Mouse (Mus musculus): ENCODE measurements around the gene Dnajc16. TPM values are rescaled to one million over a fixed set of nuclear protein-coding genes. Genes with fewer than 3 reads are reported as not detected.

Dnajc16 gene
- total RNA-seq, 2 experiments from 2014 or later = 18.4 to 18.5 TPM

DNA sequence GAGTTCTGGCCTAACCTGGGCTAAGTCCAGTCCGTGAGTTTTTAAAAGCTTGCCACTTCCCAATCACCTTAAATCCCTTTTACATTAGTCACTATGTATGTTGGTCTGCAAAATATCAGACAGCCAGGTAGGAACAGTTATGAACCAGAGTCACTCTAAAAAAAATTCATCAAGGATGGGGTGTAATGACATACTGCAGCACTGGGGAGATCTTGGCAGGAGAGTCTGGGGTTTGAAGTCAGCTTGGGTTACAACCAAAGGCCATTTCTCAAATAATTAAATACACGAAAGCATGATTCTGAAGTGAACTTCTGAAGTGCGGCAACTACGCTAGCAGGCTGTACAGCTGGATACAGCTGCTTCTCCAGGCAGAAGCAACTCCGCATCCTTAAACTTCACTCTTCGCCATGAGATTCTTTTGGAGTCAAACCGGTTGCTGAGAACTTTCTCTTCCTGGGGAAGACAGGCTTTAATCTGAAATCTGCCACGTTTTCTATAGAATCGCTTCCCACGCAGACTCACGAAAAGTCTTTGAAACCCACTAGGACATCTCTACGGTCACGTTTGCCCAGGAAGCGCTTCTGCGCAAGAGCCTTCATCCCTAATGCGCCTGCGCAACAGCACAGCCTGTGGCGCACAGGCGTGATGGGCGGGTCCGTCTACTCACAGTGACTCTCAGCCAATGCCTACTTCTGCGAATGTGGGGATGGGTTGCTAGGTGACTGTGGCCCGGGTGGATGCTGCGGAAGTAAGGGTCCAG, 56.1 kb downstream of the Dnajc16 start:
- intact Hi-C loops (cut with DNase I) = no loop called here
- DNase-seq = peak; percentile 88 to 89

DNA sequence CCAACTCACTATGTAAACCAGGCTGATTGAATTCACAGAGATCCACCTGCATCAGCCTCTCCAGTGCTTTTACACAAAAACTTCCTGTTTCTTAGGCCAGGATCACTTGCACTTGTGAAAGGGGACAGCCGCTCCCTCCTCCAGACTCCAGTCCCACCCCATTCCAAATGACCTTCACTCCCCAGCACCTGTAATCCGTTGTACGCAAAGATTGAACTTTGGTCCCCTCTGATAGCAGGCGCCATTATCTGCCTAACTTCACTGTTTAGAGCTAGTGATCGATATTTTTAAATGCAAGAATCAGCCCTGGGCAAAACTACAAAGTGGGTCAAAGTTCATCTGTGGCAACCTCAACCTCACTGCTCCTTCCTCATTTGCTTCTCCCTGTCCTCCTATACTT, 59.0 kb downstream of the Dnajc16 start:
- no peak for DNase-seq
- intact Hi-C loops (cut with DNase I) = no loop called here

DNA sequence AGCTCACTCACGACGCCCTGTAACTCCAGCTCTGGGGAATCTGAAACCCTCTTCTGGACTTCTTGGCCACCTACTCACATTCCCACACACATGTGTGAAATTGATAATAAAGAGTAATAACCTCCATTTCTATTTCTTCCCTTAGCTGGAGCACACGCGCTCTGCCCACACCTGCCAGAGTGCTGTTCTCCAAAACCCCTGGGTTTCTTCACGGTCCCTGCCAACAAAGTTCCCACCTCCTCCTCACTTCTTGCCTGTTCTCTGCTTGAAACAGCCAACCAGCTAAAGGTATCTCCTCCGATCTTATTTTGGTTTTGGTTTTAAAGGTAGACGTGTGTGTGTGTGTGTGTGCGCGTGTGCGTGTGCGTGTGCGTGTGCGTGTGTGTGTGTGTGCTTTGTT, 60.3 kb downstream of the Dnajc16 start:
- intact Hi-C loops (cut with DNase I) = no loop called here

DNA sequence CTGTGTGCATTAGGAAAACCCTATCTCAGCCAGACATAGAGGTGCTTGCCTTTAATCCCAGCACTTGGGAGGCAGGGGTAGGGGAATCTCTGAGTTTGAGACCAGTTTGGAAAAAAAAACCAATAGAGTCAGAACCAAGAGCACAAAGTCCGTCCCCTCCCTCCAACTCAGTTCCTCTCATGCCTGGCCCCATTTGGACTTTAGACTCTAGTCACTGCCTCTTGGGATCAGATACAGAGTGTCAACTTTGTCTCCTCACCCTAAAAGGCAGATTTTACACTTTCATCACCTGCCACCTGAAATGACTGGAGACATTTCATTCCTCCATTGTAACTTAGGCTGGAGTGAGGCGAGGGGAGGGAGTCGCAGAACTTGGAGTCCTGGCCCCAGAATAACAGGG, 61.5 kb downstream of the Dnajc16 start:
- intact Hi-C loops (cut with DNase I) = no loop called here
- DNase-seq = no peak

More for the DNA sequence above, 60.3 kb downstream of the Dnajc16 start:
- DNase-seq = no peak

DNA sequence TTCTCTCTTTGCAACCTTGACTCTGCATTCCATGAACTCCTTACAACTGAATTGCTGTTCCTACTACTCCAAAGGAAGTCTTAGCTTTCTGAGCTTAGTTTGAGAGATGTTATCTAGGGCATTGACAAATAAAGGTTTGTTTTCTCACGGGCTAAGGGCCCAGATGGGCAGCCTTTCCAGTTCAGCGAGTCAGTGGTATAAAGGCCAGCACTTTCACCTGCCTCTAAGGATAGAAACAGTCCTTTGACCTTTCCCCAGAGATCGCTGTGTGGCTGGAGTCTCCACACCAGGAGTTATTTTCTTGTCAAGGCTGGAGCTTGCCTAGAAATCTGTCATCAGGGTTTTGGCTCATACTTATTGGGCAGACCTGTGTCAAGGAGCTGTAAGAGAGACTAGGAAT, 65.0 kb downstream of the Dnajc16 start:
- intact Hi-C loops (cut with DNase I) = no loop called here
- no peak for DNase-seq

DNA sequence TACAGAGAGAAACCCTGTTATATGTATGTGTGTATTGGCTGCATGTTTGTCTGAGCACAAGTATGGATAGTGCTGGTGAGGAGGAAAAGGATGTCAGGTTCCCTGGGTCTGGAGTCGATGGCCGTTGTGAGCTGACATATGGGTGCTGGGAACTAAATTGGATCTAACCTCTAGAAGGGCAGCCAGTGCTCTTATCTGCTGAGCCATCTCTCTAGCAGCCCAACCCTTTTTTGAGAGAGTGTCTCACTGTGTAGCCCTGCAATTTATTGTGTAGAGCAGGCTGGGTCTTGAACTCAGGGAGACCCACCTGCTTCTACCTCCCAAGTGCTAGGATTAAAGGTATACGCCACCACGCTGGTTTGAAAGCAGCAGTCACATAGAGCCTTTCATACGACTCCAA, 65.5 kb downstream of the Dnajc16 start:
- intact Hi-C loops (cut with DNase I) = no loop called here
- no peak for DNase-seq

DNA sequence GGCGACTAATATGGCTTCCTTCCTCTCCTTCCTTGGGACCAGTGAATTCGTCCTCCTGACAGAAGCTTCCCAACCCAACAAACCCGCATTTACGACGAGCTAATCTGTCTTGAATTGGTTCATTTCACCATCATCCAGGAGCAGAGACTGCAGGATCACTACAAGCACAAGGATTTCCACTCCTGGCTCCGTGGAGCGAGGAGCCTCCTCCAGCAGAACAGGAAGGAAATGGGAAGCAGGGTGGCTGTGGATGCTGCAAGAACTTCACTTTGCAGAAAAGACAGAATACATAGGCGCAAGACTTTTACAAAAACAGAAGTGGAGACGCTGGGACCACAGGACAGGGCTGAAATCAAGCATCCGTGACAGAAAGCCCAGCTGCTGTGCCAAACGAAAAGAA, 66.1 kb downstream of the Dnajc16 start:
- intact Hi-C loops (cut with DNase I) = no loop called here
- DNase-seq = no peak

DNA sequence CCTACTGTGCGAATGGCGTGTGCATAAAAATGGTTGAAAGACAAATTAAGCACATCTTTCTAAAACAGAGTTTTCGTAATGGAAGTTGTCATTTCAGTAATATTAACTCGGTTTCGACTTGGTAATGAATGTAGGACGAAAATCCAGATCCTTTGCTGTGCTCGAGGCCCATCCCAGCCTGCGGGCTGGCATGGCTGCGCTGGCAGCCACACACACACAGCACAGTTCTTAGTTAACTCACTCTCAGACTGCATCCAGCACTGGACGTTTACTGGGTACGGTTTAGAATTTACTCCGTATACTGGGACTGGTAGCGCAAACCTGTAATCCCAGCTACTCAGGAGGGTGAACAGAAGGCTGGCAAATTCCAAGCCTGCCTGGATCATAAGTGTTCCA, 67.1 kb downstream of the Dnajc16 start:
- intact Hi-C loops (cut with DNase I) = no loop called here
- DNase-seq = no peak

DNA sequence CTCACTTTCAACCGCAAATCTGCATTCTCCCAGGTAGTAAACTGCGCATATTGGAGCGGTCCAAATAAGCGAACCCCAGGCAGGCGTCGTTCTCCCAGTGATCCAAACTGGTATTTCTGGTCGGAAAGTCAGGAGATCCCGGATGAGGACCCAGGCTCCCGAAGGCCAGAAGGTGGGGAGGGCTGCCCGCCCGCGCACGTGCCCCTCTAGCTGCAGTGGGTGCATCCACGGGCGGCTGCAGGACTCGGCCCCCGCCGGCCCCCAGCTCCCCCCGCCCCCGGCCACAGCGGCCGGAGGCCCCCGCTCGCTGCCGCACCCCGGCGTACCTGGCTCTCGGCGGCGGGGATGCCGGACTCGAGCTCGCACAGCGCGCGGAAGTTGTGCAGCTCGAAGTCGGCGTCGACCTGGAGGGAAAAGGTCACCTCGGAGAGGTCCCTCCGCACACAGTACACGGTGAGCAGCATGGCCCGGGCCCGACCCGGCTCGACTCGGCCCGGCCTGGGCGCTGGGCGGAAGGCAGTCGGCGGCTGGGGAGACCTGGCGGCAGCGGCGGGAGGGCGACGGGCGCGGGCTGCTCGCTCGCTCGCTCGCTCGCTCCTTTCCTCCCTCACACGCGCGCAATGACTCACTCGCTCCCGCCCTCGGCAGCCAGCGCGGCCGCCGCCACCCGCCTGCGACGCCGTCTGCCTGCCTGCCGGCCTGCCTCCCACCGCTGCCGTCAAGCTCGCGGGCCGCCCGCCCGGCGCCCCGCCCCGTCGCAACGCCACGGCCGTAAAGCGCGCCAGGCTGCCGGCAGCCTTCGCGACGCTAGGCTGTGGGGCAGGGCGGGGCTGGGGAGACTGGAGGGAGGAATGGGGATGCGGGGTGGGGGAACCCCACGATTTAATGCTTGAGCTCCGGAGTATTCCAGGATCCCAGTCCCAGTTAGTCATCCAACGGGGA, 67.7 kb downstream of the Dnajc16 start, which contains the start of gene Ddi2:
TSS of gene Ddi2 (minus strand) at position 689 of the 942 bp plus-strand sequence.
- peak; percentile 94 to 96 for DNase-seq
- intact Hi-C loops (cut with DNase I) = no loop called here

DNA sequence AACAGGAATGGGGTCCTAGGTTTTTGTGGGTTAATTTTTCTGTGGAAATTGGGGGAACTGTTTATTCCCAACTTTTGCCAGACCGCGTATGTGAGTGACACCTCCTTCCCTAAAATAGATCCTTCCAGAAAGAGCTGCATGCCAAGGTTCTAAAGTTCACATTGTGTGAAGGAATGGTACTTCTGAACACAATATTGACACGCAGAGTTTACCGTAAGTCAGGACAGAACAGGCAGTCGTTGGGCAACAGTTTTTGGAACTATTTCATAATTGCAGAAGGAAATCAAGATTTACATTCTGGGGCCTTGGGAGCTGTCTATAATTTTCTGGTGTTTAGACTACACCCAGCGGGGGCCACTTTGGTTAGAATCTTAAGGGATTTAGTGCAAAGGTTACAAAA, 68.8 kb downstream of the Dnajc16 start:
- DNase-seq = no peak
- intact Hi-C loops (cut with DNase I) = loop anchor here (2.0 kb wide), 1 partner anchor 57 kb away; the partner anchor contains the start of gene Plekhm2

DNA sequence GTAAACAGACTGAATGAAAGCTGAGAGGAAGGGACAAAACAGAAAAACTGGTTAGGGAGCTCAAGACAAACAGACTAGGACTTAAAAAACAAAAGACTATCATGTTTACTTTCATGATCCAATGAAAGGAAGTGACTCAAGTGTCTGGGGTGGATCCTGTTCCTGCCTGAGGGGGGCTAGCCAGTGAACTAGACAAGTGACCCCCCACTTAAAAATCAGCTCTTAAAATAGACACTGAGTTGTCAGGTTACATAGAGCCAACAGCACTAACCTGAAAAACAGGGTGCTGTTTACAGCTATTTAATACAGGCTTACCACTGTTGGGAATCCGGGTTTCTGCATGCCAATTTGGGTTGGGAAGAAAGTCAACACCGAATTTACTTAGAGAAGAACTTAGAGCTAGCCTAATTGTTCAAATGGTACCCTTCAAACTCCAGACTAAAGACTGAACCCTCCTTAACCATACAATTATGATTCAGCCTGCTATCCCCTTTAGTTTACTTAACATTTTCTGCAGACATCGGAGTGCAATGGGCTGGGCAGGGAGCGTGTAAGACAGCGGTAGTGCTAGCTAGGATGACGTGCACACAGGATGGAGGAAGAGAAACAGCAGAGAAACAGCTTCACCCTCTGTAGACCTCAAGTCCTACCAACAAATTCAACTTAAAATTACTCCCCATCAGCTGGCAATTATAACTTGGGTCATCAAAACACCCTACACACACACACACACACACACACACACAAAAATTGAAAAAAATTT, 69.8 kb downstream of the Dnajc16 start:
- intact Hi-C loops (cut with DNase I) = loop anchor here (1.0 to 2.0 kb wide), 2 partner anchors 44 to 56 kb away; partner anchors contain the start of gene Plekhm2
- DNase-seq = no peak

DNA sequence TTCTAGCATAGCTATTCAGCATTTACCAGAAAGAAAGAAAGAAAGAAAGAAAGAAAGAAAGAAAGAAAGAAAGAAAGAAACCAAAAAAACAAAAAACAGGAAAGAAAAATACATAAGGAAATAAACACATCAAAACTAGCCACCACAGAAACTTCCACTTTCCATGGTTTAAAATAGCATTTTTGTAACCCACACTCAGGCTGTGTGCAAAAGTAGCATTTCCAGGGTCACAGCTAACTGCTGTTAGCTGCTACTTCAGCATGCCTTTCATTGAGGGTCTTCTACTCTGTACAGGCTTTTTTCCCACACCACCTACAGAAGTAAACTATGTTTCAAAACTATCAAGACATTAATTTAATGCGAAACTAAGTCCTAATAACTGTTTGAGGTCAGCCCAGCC, 71.4 kb downstream of the Dnajc16 start:
- intact Hi-C loops (cut with DNase I) = no loop called here

DNA sequence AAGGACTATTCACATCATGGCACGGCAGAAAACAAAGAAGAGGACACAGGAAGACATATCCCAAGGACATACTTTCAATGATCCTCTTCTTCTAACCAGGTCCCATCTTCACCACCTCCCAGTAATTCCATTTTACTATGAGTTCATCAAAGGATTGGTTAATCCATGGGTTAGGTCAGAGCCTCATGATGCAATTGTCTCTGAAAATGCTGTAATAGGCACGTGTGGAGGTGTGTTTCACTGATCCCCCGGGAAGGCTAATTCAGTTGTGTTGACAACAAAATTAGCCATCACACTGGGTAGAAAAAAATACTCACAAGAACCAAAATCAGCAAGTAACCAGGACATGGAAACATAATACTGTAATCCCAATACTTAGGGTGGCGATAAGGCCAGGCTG, 73.1 kb downstream of the Dnajc16 start:
- no peak for DNase-seq
- intact Hi-C loops (cut with DNase I) = no loop called here

More for the DNA sequence above, 71.4 kb downstream of the Dnajc16 start:
- DNase-seq = no peak

DNA sequence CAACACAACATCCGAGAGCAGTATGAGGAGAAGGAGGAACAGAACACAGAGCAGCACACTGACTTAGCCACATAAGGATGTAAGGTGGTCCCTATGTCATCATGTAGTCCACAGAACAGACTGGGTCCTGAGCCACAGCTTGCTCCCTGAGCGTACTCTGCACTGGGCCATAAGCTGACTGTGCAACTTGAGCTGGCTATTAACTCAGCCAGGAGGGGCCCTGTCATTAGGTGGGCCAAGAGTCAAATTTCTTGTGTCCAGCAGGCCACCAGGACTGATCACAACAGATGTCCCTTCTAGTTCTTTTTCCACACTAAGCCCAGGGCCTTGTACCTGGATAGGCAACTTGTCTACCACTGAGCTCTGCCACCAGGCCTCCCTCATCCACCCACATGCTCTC, 75.7 kb downstream of the Dnajc16 start:
- DNase-seq = no peak
- intact Hi-C loops (cut with DNase I) = no loop called here

DNA sequence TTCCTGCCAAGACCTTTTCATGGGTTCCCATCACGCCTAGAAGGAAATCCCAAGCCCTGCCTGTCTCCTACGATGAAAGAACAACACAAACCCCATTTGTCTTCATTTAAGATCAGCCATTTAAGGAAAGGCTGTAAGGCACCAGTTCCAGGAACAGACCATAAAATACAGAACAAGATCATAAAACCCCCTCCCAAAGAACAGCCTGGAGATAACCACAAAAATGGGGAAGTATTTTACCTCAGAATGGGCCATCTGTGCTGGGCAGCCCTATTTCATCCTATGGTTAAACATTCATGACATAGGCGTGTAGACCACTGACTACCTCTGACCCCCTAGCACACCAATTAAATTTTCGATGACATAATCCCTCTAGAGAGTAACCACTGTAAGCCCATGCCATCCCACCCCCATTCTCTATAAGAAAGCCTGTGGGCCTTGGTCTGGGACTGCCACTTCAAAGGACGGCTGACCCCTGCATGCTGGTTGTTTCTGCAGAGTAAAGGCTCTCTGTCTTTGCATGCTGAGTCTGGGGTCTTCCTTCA, 77.1 kb downstream of the Dnajc16 start:
- intact Hi-C loops (cut with DNase I) = no loop called here

DNA sequence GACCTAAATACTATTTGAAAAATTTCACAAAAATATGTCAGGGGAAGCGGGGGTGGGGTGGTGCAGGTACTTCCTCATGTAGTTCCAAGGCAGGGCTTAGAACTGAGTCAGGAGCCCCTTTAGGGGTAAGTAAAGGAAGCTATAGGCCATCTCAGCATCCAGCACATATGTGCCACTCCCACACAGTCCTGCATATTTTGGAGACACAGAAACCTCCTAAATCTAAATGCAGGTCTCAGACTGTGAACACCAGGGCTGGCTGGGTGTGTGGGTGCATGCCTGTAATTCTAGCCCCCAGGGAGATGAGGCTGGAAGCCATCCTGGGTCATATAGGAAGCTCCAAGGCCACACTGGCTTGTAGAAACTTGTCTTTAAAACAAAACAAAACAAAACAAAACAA, 79.5 kb downstream of the Dnajc16 start:
- DNase-seq = no peak

More for the DNA sequence above, 77.1 kb downstream of the Dnajc16 start:
- DNase-seq = no peak

More for the DNA sequence above, 79.5 kb downstream of the Dnajc16 start:
- intact Hi-C loops (cut with DNase I) = no loop called here
